Mouse (Mus musculus) lung, postnatal 0 days (tissue): ENCODE measurements at regions not wholly inside any gene's neighbourhood (a gene's known extent, or its start where the extent isn't known, plus 50 kb on each side); places are given as distances from the start of the nearest gene placed in this dataset.

ENCODE experiments used
- CTCF ChIP-seq: IDR thresholded peaks from 2 replicates; pipeline ENCODE4 v1.5.1; 2016; ENCODE audit warnings: antibody characterized with exemption, mild to moderate bottlenecking
- EP300 ChIP-seq: IDR thresholded peaks from 2 replicates; pipeline ENCODE4 v1.6.1; 2016; ENCODE audit warnings: antibody characterized with exemption, mild to moderate bottlenecking, control low read depth

DNA sequence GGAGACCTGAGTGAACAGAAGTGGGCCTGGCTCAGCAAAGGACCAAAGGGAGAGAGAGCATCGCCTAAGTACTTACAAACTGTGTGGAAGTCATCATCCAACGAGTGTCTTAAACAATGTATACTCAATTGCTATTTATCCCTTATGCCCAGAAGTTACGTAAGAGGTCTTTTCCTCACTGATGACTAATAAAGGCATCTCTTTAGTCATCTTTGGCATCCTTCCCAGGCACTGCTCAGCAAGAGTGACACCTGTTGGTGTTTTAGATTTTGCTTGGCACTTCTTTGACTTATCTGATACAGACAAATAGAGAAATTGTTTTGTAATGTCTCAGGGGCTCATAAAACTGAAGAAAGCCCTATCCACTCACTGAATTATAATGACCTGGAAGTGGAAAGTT, 59.4 kb upstream of the Cenpw start:
- TF ChIP-seq CTCF (no peak), EP300 (no peak)
